Mouse (Mus musculus) hindbrain, embryonic 14.5 days (tissue): ENCODE measurements around the gene Dolpp1. TPM values are rescaled to one million over a fixed set of nuclear protein-coding genes. Genes with fewer than 3 reads are reported as not detected.

Source experiments
- ATAC-seq: fragments of 200-750 bp; cut with Nextera tagmentation; 2 replicates; pipeline ENCODE4 v1.8.0; 2017; ENCODE audit warnings: moderate number of reproducible peaks, mild to moderate bottlenecking, moderate TSS enrichment, moderate library complexity; ENCODE audit not compliant: low FRiP score
- DNase-seq: peaks from one replicate; pipeline ENCODE4 v3.0.0-alpha.2; 2015; ENCODE audit warnings: low spot score
- H3K27ac ChIP-seq: fragments of 300-500 bp; sonication (generic); 2 replicates; pipeline ENCODE4 v1.5.1; 2014; ENCODE audit warnings: mild to moderate bottlenecking, moderate library complexity
- H3K27me3 ChIP-seq: fragments of 300-500 bp; sonication (generic); 2 replicates; pipeline ENCODE4 v1.6.1; 2014; ENCODE audit warnings: mild to moderate bottlenecking, low read length, mixed read lengths; ENCODE audit not compliant: control insufficient read depth, insufficient read depth
- H3K36me3 ChIP-seq: fragments of 300-500 bp; sonication (generic); replicated peaks from 2 replicates; pipeline ENCODE4 v1.6.1; 2014; ENCODE audit not compliant: control insufficient read depth, insufficient read depth
- H3K4me1 ChIP-seq: fragments of 300-500 bp; sonication (generic); replicated peaks from 2 replicates; pipeline ENCODE4 v1.6.1; 2014; ENCODE audit warnings: antibody characterized with exemption, low read length, mixed read lengths; ENCODE audit not compliant: control insufficient read depth, insufficient read depth
- H3K4me2 ChIP-seq: fragments of 300-500 bp; sonication (generic); replicated peaks from 2 replicates; pipeline ENCODE4 v1.6.1; 2014; ENCODE audit warnings: mild to moderate bottlenecking, moderate library complexity
- H3K4me3 ChIP-seq: fragments of 300-500 bp; sonication (generic); replicated peaks from 2 replicates; pipeline ENCODE4 v1.5.1; 2014; ENCODE audit warnings: mild to moderate bottlenecking, low read length
- H3K9ac ChIP-seq: fragments of 300-500 bp; sonication (generic); 2 replicates; pipeline ENCODE4 v1.6.1; 2014
- H3K9me3 ChIP-seq: fragments of 300-500 bp; sonication (generic); 2 replicates; pipeline ENCODE4 v1.6.1; 2016; ENCODE audit warnings: low read length; ENCODE audit not compliant: control insufficient read depth
- WGBS: fragments of 180-500 bp; shearing (Covaris S2); extraction: QIAGEN DNeasy Blood & Tissue Kit; methylation state at CpG from one replicate; pipeline ENCODE4 v1.1.7; 2014; 5-methylcytosine and 5-hydroxymethylcytosine counted together
- polyA plus RNA-seq: library from polyadenylated mRNA; unstranded; fragments of >200 nt; fragmentation: Nextera tagmentation; extraction: Ambion mirVana; gene quantifications from 2 replicates; pipeline ENCODE4 v1.2.1, GENCODE M21; 2014

Gene Dolpp1
- polyA plus RNA-seq, 1 experiment from 2014 or later, result 51.6 TPM

- H3K4me3 ChIP-seq, result no peak overlapping the region
- 57% methylated on average over 5 of the region's 5 CpGs for WGBS
- DNase-seq, result peak; percentile 88
- no peak overlapping the region for H3K9ac ChIP-seq
- no peak overlapping the region for H3K27ac ChIP-seq
- ATAC-seq, result peak; percentile 73
- H3K9me3 ChIP-seq, result no peaks in the 10 kb centered on the region
- H3K4me1 ChIP-seq, result peaks cover 7% of the 10 kb centered on the region
- no peaks in the 10 kb centered on the region for H3K27me3 ChIP-seq
- H3K36me3 ChIP-seq, result peaks cover 79% of the 10 kb centered on the region
- H3K4me2 ChIP-seq, result no peak overlapping the region
These were observed 43.5 kb downstream of the Dolpp1 start for GRCm38 (mm10) chr2:30435326-30436155.

DNA sequence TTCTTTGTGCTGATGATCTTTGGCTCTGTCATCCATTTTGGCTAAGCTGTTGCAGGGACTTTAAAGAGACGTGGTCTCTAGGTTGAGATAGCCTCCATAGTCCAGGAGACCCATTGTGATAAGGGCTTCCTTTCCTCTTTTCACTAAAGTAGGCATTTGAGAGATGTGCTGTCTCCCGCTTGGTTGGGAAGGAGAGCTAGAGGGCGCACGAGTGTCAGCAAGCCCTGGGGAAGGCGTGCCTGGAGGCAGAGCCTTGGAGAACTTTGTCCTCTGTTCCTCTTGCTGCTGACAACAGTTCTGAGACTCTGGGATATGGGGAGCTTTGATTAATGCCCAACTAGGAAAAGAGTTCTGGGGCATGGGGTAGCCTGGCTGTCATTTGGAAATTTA, 44.1 kb downstream of the Dolpp1 start:
- ATAC-seq (no peak), DNase-seq (no peak)
- 81% methylated on average over 5 of the region's 5 CpGs for WGBS
- Histone ChIP-seq H3K27me3 (no peaks in the 10 kb centered on the region), H3K9me3 (no peaks in the 10 kb centered on the region), H3K9ac (no peak overlapping the region), H3K27ac (no peak overlapping the region), H3K36me3 (peaks cover 73% of the 10 kb centered on the region), H3K4me3 (no peak overlapping the region), H3K4me2 (no peak overlapping the region), H3K4me1 (peaks cover 13% of the 10 kb centered on the region)

- H3K4me2 ChIP-seq, result no peak overlapping the region
- WGBS, result 74% methylated on average over 4 of the region's 4 CpGs
- H3K27me3 ChIP-seq, result no peaks in the 10 kb centered on the region
- H3K27ac ChIP-seq, result no peak overlapping the region
- ATAC-seq (no peak), DNase-seq (no peak)
- H3K9me3 ChIP-seq, result no peaks in the 10 kb centered on the region
- no peak overlapping the region for H3K4me3 ChIP-seq
- H3K9ac ChIP-seq, result no peak overlapping the region
- peaks cover 20% of the 10 kb centered on the region for H3K4me1 ChIP-seq
- H3K36me3 ChIP-seq, result peaks cover 67% of the 10 kb centered on the region
These were observed 44.8 kb downstream of the Dolpp1 start for GRCm38 (mm10) chr2:30436809-30437208.

DNA sequence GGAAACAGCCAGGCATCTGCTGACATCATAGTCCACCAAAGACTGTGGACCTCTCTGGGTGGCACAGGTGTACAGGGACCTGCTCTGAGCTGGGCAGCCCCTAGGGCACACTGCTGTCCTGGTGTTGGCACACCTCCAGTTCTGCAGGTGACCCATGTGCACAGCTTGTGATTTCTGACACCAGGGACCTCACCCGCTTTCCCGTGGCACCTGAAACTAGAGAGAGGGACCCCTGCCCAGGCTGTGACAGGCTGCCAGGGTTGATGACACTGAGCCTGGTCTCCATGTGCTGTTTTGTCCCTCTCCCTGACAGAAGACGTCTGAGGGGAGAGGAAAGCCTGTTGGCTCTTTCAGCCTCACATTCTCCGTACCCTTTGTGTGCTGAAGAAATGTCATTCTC, 45.7 kb downstream of the Dolpp1 start:
- no peak overlapping the region for H3K4me2 ChIP-seq
- H3K4me3 ChIP-seq, result no peak overlapping the region
- DNase-seq, result no peak
- no peaks in the 10 kb centered on the region for H3K27me3 ChIP-seq
- H3K27ac ChIP-seq, result no peak overlapping the region
- H3K9me3 ChIP-seq, result no peaks in the 10 kb centered on the region
- no peak for ATAC-seq
- peaks cover 29% of the 10 kb centered on the region for H3K4me1 ChIP-seq
- WGBS, result 86% methylated on average over 4 of the region's 4 CpGs
- H3K9ac ChIP-seq, result no peak overlapping the region
- H3K36me3 ChIP-seq, result peaks cover 57% of the 10 kb centered on the region

GRCm38 (mm10) chr2:30439631-30440030, 47.6 kb downstream of the Dolpp1 start:
- H3K9ac ChIP-seq, result no peak overlapping the region
- no peaks in the 10 kb centered on the region for H3K9me3 ChIP-seq
- H3K4me3 ChIP-seq, result no peak overlapping the region
- peak overlapping the region; percentile 93 for H3K27ac ChIP-seq
- 92% methylated on average over 6 of the region's 6 CpGs for WGBS
- no peak overlapping the region for H3K4me2 ChIP-seq
- H3K27me3 ChIP-seq, result no peaks in the 10 kb centered on the region
- peaks cover 35% of the 10 kb centered on the region for H3K4me1 ChIP-seq
- DNase-seq (no peak), ATAC-seq (no peak)
- H3K36me3 ChIP-seq, result peaks cover 54% of the 10 kb centered on the region

DNA sequence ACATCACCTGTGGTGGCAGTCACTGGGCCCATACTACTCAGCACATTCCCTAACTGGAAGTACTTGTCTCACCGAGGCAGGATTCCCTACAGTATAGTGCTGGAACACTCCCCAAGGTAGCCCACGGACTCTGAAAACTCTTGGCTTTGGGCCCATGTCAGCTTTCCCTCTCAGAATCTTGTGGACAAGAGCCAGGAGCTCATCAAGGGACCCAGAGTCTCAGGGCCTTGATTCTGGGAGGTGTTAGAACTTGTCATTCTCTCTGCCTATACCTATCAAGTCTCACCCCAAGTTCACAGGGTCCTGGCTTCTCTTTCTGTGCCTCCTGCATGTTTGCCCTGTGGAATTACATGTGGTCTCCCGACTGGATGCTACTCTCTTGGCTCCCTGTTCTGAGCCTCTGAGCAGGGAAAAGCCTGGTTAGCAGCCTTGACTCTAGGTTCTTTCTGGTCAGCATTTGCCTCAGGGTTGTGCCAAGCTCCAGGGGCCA, 48.2 kb downstream of the Dolpp1 start:
- H3K4me3 ChIP-seq, result no peak overlapping the region
- peaks cover 53% of the 10 kb centered on the region for H3K36me3 ChIP-seq
- H3K9ac ChIP-seq, result no peak overlapping the region
- no peaks in the 10 kb centered on the region for H3K27me3 ChIP-seq
- no peak overlapping the region for H3K4me2 ChIP-seq
- H3K27ac ChIP-seq, result peak overlapping the region; percentile 93
- peaks cover 35% of the 10 kb centered on the region for H3K4me1 ChIP-seq
- H3K9me3 ChIP-seq, result no peaks in the 10 kb centered on the region
- DNase-seq, result no peak
- WGBS, result 61% methylated on average over 3 of the region's 3 CpGs
- ATAC-seq, result no peak

- H3K4me1 ChIP-seq, result peaks cover 35% of the 10 kb centered on the region
- ATAC-seq, result peak; percentile 39; the same call in 1 of the 2 replicates
- H3K27ac ChIP-seq, result peak overlapping the region; percentile 93
- WGBS, result 14% methylated on average over 12 of the region's 12 CpGs
- H3K4me2 ChIP-seq, result peak overlapping the region; percentile 34
- no peaks in the 10 kb centered on the region for H3K9me3 ChIP-seq
- peak overlapping the region; percentile 54; the same call in 1 of the 2 replicates for H3K9ac ChIP-seq
- peaks cover 56% of the 10 kb centered on the region for H3K36me3 ChIP-seq
- DNase-seq, result peak; percentile 91
- H3K4me3 ChIP-seq, result no peak overlapping the region
- H3K27me3 ChIP-seq, result no peaks in the 10 kb centered on the region
These were observed 48.9 kb downstream of the Dolpp1 start for GRCm38 (mm10) chr2:30440701-30441517.

DNA sequence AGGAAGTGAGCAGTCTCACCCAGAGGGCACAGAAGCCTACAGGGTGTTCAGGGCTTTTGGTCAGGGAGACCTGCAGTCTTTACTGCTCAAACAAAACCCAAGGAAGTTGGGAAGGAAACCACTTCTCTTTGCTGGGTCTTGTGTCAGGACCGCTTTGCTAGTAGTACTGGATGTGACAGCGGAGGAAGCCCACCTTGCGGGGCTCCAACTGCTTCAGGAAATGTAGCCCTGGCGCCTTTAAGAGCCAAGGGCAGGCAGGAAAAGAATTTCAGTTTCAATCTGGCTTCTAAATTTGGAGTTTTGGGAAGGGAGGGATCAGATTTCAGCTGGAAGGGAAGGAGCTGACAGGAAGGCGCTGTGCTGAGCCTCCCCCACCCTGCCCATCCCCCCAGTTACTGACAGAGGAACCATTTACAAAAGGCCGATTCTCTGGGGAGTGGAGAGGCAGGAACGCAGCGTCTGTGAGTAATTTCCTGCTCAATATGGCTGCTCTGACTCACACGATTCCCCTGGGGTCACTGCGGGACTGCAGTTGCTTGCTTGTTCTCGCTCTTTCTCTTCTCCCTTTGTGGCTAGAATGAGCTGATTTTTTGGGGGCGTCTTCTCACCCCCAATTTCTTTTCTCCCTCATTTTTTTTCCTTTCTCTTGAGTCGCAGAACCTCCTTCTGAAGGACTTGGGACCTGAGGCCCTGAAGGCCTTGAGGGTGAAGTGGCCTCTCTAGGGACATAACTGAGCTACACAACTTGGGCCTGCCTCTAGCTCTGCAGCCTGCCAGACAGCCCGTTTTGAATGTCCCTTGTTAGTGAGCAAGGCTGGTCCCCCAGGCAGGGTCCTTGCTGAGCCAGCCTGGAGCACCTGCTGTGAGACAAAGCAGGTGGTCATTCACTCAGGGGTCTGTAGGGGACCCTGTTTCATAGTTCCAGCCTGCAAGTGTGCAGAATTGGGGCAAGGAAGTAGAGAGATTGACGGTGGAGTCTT, 49.8 kb downstream of the Dolpp1 start:
- H3K4me3 ChIP-seq, result no peak overlapping the region; the same call in 1 of the 2 replicates
- H3K27me3 ChIP-seq, result no peaks in the 10 kb centered on the region
- peaks cover 35% of the 10 kb centered on the region for H3K4me1 ChIP-seq
- peak overlapping the region; percentile 93 for H3K27ac ChIP-seq
- WGBS, result 4% methylated on average over 15 of the region's 15 CpGs
- peak overlapping the region; percentile 34 for H3K4me2 ChIP-seq
- H3K36me3 ChIP-seq, result peaks cover 56% of the 10 kb centered on the region
- H3K9ac ChIP-seq, result peak overlapping the region; percentile 54
- peak; percentile 73 for ATAC-seq
- H3K9me3 ChIP-seq, result no peaks in the 10 kb centered on the region
- peak; percentile 85 for DNase-seq
